Mouse (Mus musculus): Measurements from ENCODE around the gene Plekhh3. TPM values are rescaled to one million over a fixed set of nuclear protein-coding genes. Genes with fewer than 3 reads are reported as not detected.

Gene Plekhh3
- polyA plus RNA-seq, 1 experiment = 6.4 TPM

DNA sequence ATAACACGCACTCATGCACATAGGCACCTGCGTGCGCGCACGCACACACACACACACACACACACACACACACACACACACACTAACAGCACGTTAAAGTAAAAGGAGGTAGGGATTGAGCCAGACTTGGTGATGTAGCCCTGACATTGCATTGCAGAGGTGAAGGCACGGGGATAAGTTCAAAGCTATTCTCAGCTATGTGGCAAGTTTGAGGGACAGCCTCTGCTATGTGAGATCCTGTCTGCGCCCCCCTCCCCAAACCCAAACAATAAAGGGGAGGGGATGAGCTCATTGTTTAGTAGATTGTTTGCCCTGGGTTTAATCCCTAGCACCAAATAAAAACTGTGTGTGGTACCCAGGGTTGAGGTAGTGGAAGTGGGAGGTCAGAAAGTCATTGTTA, 30.1 kb downstream of the Plekhh3 start:
- no peak overlapping the region for H3K4me3 ChIP-seq (ENCODE audit: insufficient read depth, low read length)
- peaks cover 6% of the 10 kb centered on the region; the same call in 1 of the 2 replicates for H3K4me1 ChIP-seq (ENCODE audit: control insufficient read depth, insufficient read depth, low read length)
- H3K27ac ChIP-seq (ENCODE audit: insufficient read depth, low read depth, low read length) = no peak overlapping the region
- TF ChIP-seq POLR2A (IDR thresholded peaks at IDR 0.05; ENCODE audit: borderline replicate concordance, low read depth, low read length) = no peak
- TF ChIP-seq CTCF (IDR thresholded peaks at IDR 0.05; ENCODE audit: low read depth, low read length) = no peak

DNA sequence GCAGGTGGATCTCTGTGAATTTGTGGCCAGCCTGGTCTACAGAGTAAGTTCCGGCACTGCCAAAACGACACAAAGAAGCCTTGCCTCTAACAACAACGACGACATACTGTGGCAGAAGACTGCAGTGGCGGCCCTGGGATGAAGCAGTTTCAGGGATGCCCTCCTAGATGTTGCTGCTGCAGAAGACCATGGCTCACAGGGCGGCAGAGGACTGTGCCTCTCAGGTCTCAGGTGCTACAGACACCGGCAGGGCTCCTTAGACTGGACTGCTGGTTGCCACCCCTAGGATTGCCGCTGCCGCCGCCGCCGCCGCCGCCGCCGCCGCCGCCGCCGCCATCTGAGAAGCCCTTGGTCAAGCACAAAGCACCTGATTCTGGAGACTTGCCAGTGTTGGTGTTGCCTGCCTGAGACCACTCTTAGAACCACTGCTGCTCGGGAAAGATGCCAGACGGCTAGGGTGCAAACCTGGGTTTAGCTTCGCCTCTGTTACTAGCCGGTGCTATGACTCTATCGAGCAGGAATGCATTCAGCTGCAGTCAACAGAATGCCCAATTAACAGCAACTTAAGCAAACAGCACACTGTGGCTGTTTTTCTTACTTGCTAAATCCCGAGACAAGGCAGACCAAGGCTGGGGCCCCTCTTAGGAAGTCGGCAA, 30.9 kb downstream of the Plekhh3 start:
- H3K4me1 ChIP-seq (ENCODE audit: control insufficient read depth, insufficient read depth, low read length) = peaks cover 6% of the 10 kb centered on the region; the same call in 1 of the 2 replicates
- H3K4me3 ChIP-seq (ENCODE audit: insufficient read depth, low read length) = no peak overlapping the region
- TF ChIP-seq CTCF (IDR thresholded peaks at IDR 0.05; ENCODE audit: low read depth, low read length) (no peak), POLR2A (IDR thresholded peaks at IDR 0.05; ENCODE audit: borderline replicate concordance, low read depth, low read length) (no peak)
- H3K27ac ChIP-seq (ENCODE audit: insufficient read depth, low read depth, low read length) = no peak overlapping the region

DNA sequence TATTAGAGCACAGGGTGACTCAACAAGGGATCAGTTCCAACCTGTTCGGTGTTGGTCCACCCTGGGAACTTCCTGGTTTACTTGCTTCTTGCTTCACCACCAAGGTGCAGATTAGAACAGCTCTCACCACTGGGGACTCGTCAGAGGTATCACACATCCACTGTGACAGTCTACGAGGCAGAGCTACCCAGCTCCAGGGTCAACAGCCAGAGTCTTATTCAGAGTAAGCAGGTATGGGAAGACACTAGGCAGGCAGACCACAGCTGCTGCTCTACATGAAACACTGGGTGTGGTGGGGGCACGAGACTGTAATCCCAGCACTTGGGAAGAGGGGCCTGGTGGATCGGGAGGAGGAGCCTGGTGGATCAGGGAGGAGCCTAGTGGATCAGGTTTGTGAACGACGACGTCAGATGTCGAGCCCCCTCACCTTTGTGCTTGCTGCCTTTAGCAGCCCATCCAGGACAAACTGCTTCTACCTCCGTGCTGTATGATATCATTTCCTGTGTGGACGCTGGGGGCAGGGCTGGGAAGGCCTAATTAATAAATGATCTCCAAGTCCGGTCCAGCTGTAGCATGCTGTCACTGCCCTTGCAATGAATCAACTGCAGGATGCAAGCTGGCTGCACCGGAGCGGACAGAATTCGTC, 32.5 kb downstream of the Plekhh3 start:
- Histone ChIP-seq H3K27ac (ENCODE audit: insufficient read depth, low read depth, low read length) (no peak overlapping the region), H3K4me1 (ENCODE audit: control insufficient read depth, insufficient read depth, low read length) (peaks cover 3% of the 10 kb centered on the region), H3K4me3 (ENCODE audit: insufficient read depth, low read length) (no peak overlapping the region)
- no peak for TF ChIP-seq CTCF (IDR thresholded peaks at IDR 0.05; ENCODE audit: low read depth, low read length)

- Histone ChIP-seq H3K27ac (ENCODE audit: insufficient read depth, low read depth, low read length) (no peak overlapping the region), H3K4me3 (ENCODE audit: insufficient read depth, low read length) (no peak overlapping the region), H3K4me1 (ENCODE audit: control insufficient read depth, insufficient read depth, low read length) (peaks cover 3% of the 10 kb centered on the region)
- no peak for TF ChIP-seq POLR2A (IDR thresholded peaks at IDR 0.05; ENCODE audit: borderline replicate concordance, low read depth, low read length)
- no peak for TF ChIP-seq CTCF (IDR thresholded peaks at IDR 0.05; ENCODE audit: low read depth, low read length)
Measured at GRCm38 (mm10) chr11:101137000-101137399, 34.2 kb downstream of the Plekhh3 start.

DNA sequence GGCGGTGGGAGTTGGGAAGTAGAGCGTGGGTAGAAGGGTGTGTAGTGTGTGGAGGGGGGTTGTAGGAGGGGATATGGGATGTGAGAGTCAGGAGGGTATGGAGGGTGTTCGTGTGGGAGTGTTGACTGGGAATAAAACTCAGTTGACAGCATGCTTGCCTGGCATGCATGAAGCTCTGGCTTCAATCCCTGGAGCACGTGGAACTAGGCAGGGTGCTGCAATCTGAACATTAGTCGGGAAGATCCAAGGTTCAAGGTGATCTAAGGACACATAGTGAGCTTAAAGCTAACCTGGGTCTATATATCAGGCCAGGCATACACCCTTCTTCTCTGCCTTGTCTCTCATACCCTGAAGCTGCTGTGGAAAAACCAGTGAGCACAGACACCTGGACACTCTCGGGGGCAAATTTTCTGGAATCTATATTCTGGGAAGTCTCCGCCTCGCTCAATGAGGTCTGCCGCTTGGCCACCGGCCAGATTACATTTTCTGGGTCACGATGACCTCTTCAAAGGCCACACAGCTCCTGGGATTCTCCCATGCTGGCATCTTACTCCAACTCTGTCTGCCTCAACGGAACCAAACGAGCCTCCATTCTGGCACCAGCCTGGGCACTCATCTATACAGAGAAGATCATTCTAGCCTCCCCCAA, 36.8 kb downstream of the Plekhh3 start:
- Histone ChIP-seq H3K27ac (ENCODE audit: insufficient read depth, low read depth, low read length) (no peak overlapping the region), H3K4me3 (ENCODE audit: insufficient read depth, low read length) (no peak overlapping the region), H3K4me1 (ENCODE audit: control insufficient read depth, insufficient read depth, low read length) (peaks cover 16% of the 10 kb centered on the region)
- TF ChIP-seq POLR2A (IDR thresholded peaks at IDR 0.05; ENCODE audit: borderline replicate concordance, low read depth, low read length) (no peak), CTCF (IDR thresholded peaks at IDR 0.05; ENCODE audit: low read depth, low read length) (no peak)

GRCm38 (mm10) chr11:101133037-101133436, 38.1 kb downstream of the Plekhh3 start:
- H3K4me1 ChIP-seq (ENCODE audit: control insufficient read depth, insufficient read depth, low read length) = peaks cover 13% of the 10 kb centered on the region
- H3K4me3 ChIP-seq (ENCODE audit: insufficient read depth, low read length) = no peak overlapping the region
- no peak overlapping the region for H3K27ac ChIP-seq (ENCODE audit: insufficient read depth, low read depth, low read length)
- TF ChIP-seq POLR2A (IDR thresholded peaks at IDR 0.05; ENCODE audit: borderline replicate concordance, low read depth, low read length) (no peak), CTCF (IDR thresholded peaks at IDR 0.05; ENCODE audit: low read depth, low read length) (no peak)

GRCm38 (mm10) chr11:101131701-101132100, 39.5 kb downstream of the Plekhh3 start:
- TF ChIP-seq POLR2A (IDR thresholded peaks at IDR 0.05; ENCODE audit: borderline replicate concordance, low read depth, low read length) (no peak), CTCF (IDR thresholded peaks at IDR 0.05; ENCODE audit: low read depth, low read length) (peak; percentile 24)
- Histone ChIP-seq H3K4me3 (ENCODE audit: insufficient read depth, low read length) (no peak overlapping the region), H3K4me1 (ENCODE audit: control insufficient read depth, insufficient read depth, low read length) (peaks cover 13% of the 10 kb centered on the region), H3K27ac (ENCODE audit: insufficient read depth, low read depth, low read length) (no peak overlapping the region)

- Histone ChIP-seq H3K4me1 (ENCODE audit: control insufficient read depth, insufficient read depth, low read length) (peaks cover 13% of the 10 kb centered on the region), H3K4me3 (ENCODE audit: insufficient read depth, low read length) (no peak overlapping the region), H3K27ac (ENCODE audit: insufficient read depth, low read depth, low read length) (no peak overlapping the region)
- TF ChIP-seq POLR2A (IDR thresholded peaks at IDR 0.05; ENCODE audit: borderline replicate concordance, low read depth, low read length) = no peak
- no peak for TF ChIP-seq CTCF (IDR thresholded peaks at IDR 0.05; ENCODE audit: low read depth, low read length)
Measured at GRCm38 (mm10) chr11:101131187-101131586, 40.0 kb downstream of the Plekhh3 start.

DNA sequence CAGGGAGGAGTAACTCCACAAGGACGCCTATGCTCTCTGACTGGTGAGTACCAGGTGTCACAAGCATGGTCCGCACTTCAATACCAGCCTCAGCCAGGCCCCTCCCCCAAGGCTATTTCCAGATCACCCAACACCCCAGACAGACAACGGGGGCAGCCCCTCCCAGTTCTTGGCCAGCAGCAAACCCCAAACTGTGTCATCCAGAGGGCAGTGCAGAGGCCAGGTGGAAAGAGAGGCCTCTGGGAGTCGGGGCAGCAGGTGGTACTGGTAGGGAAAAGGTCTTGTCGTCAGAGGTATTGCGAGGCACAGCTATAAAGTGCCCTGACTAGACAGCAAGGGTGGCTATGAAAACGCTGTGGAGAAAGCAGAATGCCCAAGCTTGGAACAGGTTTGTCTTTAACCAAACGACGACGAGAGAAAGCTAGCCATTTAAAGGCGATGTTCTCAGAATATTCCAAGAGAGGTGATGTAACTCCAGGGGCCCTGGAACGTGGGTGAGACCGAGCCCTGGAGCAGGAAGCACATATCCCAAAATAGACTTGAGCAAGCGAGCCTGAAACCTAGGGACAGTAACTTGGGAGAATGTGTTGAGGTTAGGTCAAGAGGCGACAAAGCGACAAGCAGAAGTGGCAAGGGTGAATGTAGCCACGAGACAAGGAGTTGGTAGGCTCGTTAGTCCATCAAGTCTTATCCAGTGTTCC, 40.9 kb downstream of the Plekhh3 start:
- H3K4me1 ChIP-seq (ENCODE audit: control insufficient read depth, insufficient read depth, low read length) = peaks cover 13% of the 10 kb centered on the region

More for the DNA sequence above, 40.9 kb downstream of the Plekhh3 start:
- Histone ChIP-seq H3K27ac (ENCODE audit: insufficient read depth, low read depth, low read length) (no peak overlapping the region), H3K4me3 (ENCODE audit: insufficient read depth, low read length) (no peak overlapping the region)
- TF ChIP-seq POLR2A (IDR thresholded peaks at IDR 0.05; ENCODE audit: borderline replicate concordance, low read depth, low read length) (no peak), CTCF (IDR thresholded peaks at IDR 0.05; ENCODE audit: low read depth, low read length) (no peak)
